Comparison of ENCODE assay signal across 9 mouse cellular contexts in the genomic region with DNA sequence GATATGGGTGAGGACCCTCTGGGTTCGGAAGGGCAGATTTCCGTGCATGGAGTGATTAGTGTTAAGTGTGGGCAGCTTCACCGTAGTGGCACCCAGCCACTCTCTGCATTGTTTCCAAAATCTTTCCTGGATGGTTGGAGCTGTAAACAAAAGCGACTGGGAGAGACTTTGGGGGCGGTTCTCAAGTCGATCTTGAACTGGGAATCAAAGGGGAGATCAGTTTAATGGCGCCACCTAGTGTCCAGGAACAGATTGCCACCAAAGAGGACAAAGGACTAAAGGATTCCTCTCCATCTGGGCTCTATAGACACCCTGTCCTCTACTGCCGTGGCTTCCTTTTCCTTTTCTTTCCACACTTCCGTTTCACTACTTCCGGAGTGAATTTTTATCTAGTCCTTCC. TPM values are rescaled to one million over a fixed set of nuclear protein-coding genes. Genes with fewer than 3 reads are reported as not detected.
DNase-seq lines count a peak whose midpoint lies in the region; ATAC-seq and TF ChIP-seq lines count a peak whose summit lies in the region.
"Had no signal": no experiment of that assay in that cellular context is flagged by ENCODE, and none has a peak within 500 bp of the region (broad histone marks: within the 10 kb centered on the region; RNA-seq: fewer than 3 reads in every experiment).

No protein-coding gene starts in this region.

- no peak overlapping the region for H3K4me2 ChIP-seq in CH12.LX (ENCODE audit: insufficient read depth, low read depth, poor library complexity, severe bottlenecking)
- H3K4me2 ChIP-seq in forebrain, embryonic 11.5 days (ENCODE audit: low read depth, low read length, severe bottlenecking): no peak overlapping the region
- H3K4me2 ChIP-seq in heart, embryonic 16.5 days (ENCODE audit: low read depth, low read length): peak overlapping the region; percentile 52
- H3K4me2 ChIP-seq in liver, embryonic 14.5 days (ENCODE audit: low read depth): peak overlapping the region; percentile 50
- H3K4me2 ChIP-seq in neural tube, embryonic 13.5 days: peak overlapping the region; percentile 47

- H3K4me3 ChIP-seq in CH12.LX (replicated peaks in 1 of 3; ENCODE audit: low read depth in 2 of 3, low read length in 2 of 3, poor library complexity in 1 of 3): no peak overlapping the region
- no peak overlapping the region for H3K4me3 ChIP-seq in forebrain, embryonic 11.5 days (ENCODE audit: low read depth, low read length)
- peak overlapping the region; percentile 6; the same call in 1 of the 2 replicates for H3K4me3 ChIP-seq in heart, embryonic 16.5 days (ENCODE audit: low read length)
- peak overlapping the region; percentile 15 to 24; a peak in 2 of 4 replicates for H3K4me3 ChIP-seq in liver, embryonic 14.5 days (ENCODE audit: insufficient read depth in 1 of 2, low read depth in 2 of 2, low read length in 2 of 2)
- no peak overlapping the region for H3K4me3 ChIP-seq in neural tube, embryonic 13.5 days

- no peak for TF ChIP-seq POLR2A in CH12.LX (IDR thresholded peaks at IDR 0.05; ENCODE audit: low read depth, low read length)

- peak; percentile 61 to 86 for TF ChIP-seq CTCF in CH12.LX (conservative IDR thresholded peaks at IDR 0.05 in 1 of 2, IDR thresholded peaks at IDR 0.05 in 1 of 2; ENCODE audit: low read depth in 2 of 2, low read length in 2 of 2)
- TF ChIP-seq CTCF in liver, embryonic 14.5 days (IDR thresholded peaks at IDR 0.05; ENCODE audit: low read depth): peak; percentile 87

- dilution Hi-C loops in CH12.LX (cut with MboI; ENCODE audit: extremely low pct_ligation_motif_present, extremely low pct_unique_long_range_greater_than_20kb, low sequenced_read_pairs): no loop called here

- peak; percentile 82 for TF ChIP-seq RAD21 in CH12.LX (IDR thresholded peaks at IDR 0.05; ENCODE audit: low read depth, low read length)

- in situ Hi-C loops in CH12.LX (cut with MboI; ENCODE audit: low pct_ligation_motif_present, low pct_unique_long_range_greater_than_20kb, low sequenced_read_pairs): loop anchor here (5.0 kb wide), 2 partner anchors 114 to 189 kb away; no protein-coding TSS in a partner anchor

- no peaks in the 10 kb centered on the region for H3K9me3 ChIP-seq in CH12.LX (replicated peaks; ENCODE audit: low read length)
- H3K9me3 ChIP-seq in forebrain, embryonic 11.5 days (ENCODE audit: control insufficient read depth, low read length): no peaks in the 10 kb centered on the region
- H3K9me3 ChIP-seq in heart, embryonic 16.5 days (replicated peaks; ENCODE audit: control insufficient read depth, low read length): no peaks in the 10 kb centered on the region
- H3K9me3 ChIP-seq in liver, embryonic 14.5 days (ENCODE audit: control insufficient read depth, low read length): no peaks in the 10 kb centered on the region
- H3K9me3 ChIP-seq in neural tube, embryonic 13.5 days: no peaks in the 10 kb centered on the region

- H3K36me3 ChIP-seq in CH12.LX (replicated peaks in 1 of 2; ENCODE audit: control insufficient read depth in 1 of 2, insufficient read depth in 1 of 2, low read length in 1 of 2): peaks cover 25 to 50% of the 10 kb centered on the region in 2 experiments
- peaks cover 14% of the 10 kb centered on the region; the same call in 1 of the 2 replicates for H3K36me3 ChIP-seq in forebrain, embryonic 11.5 days (ENCODE audit: control insufficient read depth, insufficient read depth, low read length)
- peaks cover 21% of the 10 kb centered on the region for H3K36me3 ChIP-seq in heart, embryonic 16.5 days (ENCODE audit: control insufficient read depth, insufficient read depth)
- peaks cover 26% of the 10 kb centered on the region for H3K36me3 ChIP-seq in liver, embryonic 14.5 days (replicated peaks; ENCODE audit: control insufficient read depth, insufficient read depth, low read depth)
- peaks cover 41% of the 10 kb centered on the region for H3K36me3 ChIP-seq in neural tube, embryonic 13.5 days

- ATAC-seq in forebrain, embryonic 11.5 days (replicated peaks; ENCODE audit: low FRiP score): peak; percentile 59; the same call in 1 of the 2 replicates
- peak; percentile 50 for ATAC-seq in heart, embryonic 16.5 days (replicated peaks; ENCODE audit: extremely low read depth, insufficient read depth, low FRiP score)
- peak; percentile 29; the same call in 1 of the 2 replicates for ATAC-seq in liver, embryonic 14.5 days (ENCODE audit: insufficient read depth)
- ATAC-seq in neural tube, embryonic 13.5 days (ENCODE audit: low read depth): peak; percentile 78

- peak; percentile 79 for DNase-seq in CH12.LX (ENCODE audit: extremely low read depth)
- peak; percentile 77 for DNase-seq in c-Kit-negative CD71-positive TER-119-positive erythroid progenitor cells, embryonic 14.5 days (ENCODE audit: low read depth, low spot score)
- peak; percentile 91 for DNase-seq in forebrain, embryonic 11.5 days (ENCODE audit: low spot score)
- DNase-seq in kidney, postnatal 25 days: peak; percentile 80 to 89
- peak; percentile 76 to 78 (median 77) for DNase-seq in liver, embryonic 14.5 days (ENCODE audit: low read depth in 3 of 3, low spot score in 3 of 3)
- DNase-seq in testis, postnatal 10 days (ENCODE audit: low spot score): peak; percentile 88

- H3K27me3 ChIP-seq in CH12.LX (replicated peaks): no peaks in the 10 kb centered on the region
- no peaks in the 10 kb centered on the region for H3K27me3 ChIP-seq in forebrain, embryonic 11.5 days (ENCODE audit: control insufficient read depth, insufficient read depth, low read length)
- no peaks in the 10 kb centered on the region for H3K27me3 ChIP-seq in heart, embryonic 16.5 days (ENCODE audit: control insufficient read depth, insufficient read depth, low read length)
- H3K27me3 ChIP-seq in liver, embryonic 14.5 days (ENCODE audit: control insufficient read depth, insufficient read depth, low read length): no peaks in the 10 kb centered on the region
- no peaks in the 10 kb centered on the region for H3K27me3 ChIP-seq in neural tube, embryonic 13.5 days

- peaks cover 0 to 3% of the 10 kb centered on the region in 2 experiments; a peak in 1 of 4 replicates for H3K4me1 ChIP-seq in CH12.LX (ENCODE audit: control insufficient read depth in 1 of 2, insufficient read depth in 2 of 2)
- H3K4me1 ChIP-seq in forebrain, embryonic 11.5 days (replicated peaks; ENCODE audit: control insufficient read depth, insufficient read depth, low read length): no peaks in the 10 kb centered on the region
- 0 out of 2 replicates have a peak, but pooled peaks cover 3% of the 10 kb centered on the region for H3K4me1 ChIP-seq in heart, embryonic 16.5 days (ENCODE audit: control insufficient read depth, insufficient read depth, low read length)
- H3K4me1 ChIP-seq in liver, embryonic 14.5 days (replicated peaks; ENCODE audit: control insufficient read depth in 2 of 2, insufficient read depth in 2 of 2, low read length in 1 of 2): peaks cover 7 to 18% of the 10 kb centered on the region in 2 experiments; a peak in 3 of 4 replicates
- H3K4me1 ChIP-seq in neural tube, embryonic 13.5 days (replicated peaks): peaks cover 4% of the 10 kb centered on the region; the same call in 1 of the 2 replicates

- no peak for TF ChIP-seq EP300 in CH12.LX (IDR thresholded peaks at IDR 0.05; ENCODE audit: low read length)
- no peak for TF ChIP-seq EP300 in liver, embryonic 14.5 days (IDR thresholded peaks at IDR 0.05; ENCODE audit: low read depth)

- H3K9ac ChIP-seq in CH12.LX (ENCODE audit: insufficient read depth, low read depth): no peak overlapping the region
- H3K9ac ChIP-seq in forebrain, embryonic 11.5 days (ENCODE audit: low read length): no peak overlapping the region; the same call in 1 of the 2 replicates
- peak overlapping the region; percentile 18 for H3K9ac ChIP-seq in heart, embryonic 16.5 days (ENCODE audit: low read length)
- no peak overlapping the region for H3K9ac ChIP-seq in liver, embryonic 14.5 days (replicated peaks)
- H3K9ac ChIP-seq in neural tube, embryonic 13.5 days: peak overlapping the region; percentile 58

- H3K79me2 ChIP-seq in CH12.LX (replicated peaks; ENCODE audit: control insufficient read depth, extremely low read depth, insufficient read depth, poor library complexity, severe bottlenecking): no peaks in the 10 kb centered on the region

- H3K27ac ChIP-seq in CH12.LX (ENCODE audit: insufficient read depth, low read depth): no peak overlapping the region
- H3K27ac ChIP-seq in forebrain, embryonic 11.5 days (ENCODE audit: low read depth, low read length): no peak overlapping the region
- H3K27ac ChIP-seq in heart, embryonic 16.5 days (ENCODE audit: low read length): no peak overlapping the region
- no peak overlapping the region for H3K27ac ChIP-seq in liver, embryonic 14.5 days
- no peak overlapping the region; the same call in 1 of the 2 replicates for H3K27ac ChIP-seq in neural tube, embryonic 13.5 days (replicated peaks)
- H3K27ac ChIP-seq: macrophage had no signal

- 14% methylated on average over 10 of the region's 10 CpGs for WGBS in forebrain, embryonic 11.5 days
- 11% methylated on average over 10 of the region's 10 CpGs for WGBS in heart, embryonic 16.5 days
- 8% methylated on average over 10 of the region's 10 CpGs for WGBS in liver, embryonic 14.5 days (ENCODE audit: insufficient replicate concordance)
- 9% methylated on average over 10 of the region's 10 CpGs for WGBS in neural tube, embryonic 13.5 days

TF ChIP-seq in CH12.LX, 34 proteins besides CTCF, POLR2A, EP300 and RAD21 (continues in another document):
- TF ChIP-seq E2F4 (IDR thresholded peaks at IDR 0.05; ENCODE audit: insufficient replicate concordance, low read depth, low read length) (no peak), SMC3 (IDR thresholded peaks at IDR 0.05; ENCODE audit: low read depth, low read length) (peak; percentile 82), TBP (conservative IDR thresholded peaks at IDR 0.05; ENCODE audit: low read depth, low read length) (no peak), ZC3H11A (IDR thresholded peaks at IDR 0.05; ENCODE audit: low read depth, low read length) (peak; percentile 10; the same call in 1 of the 2 replicates), ZNF384 (IDR thresholded peaks at IDR 0.05; ENCODE audit: low read depth, low read length) (no peak), USF1 (IDR thresholded peaks at IDR 0.05; ENCODE audit: low read depth, low read length) (no peak), JUN (IDR thresholded peaks at IDR 0.05; ENCODE audit: insufficient read depth, low read depth, low read length) (no peak), TCF12 (IDR thresholded peaks at IDR 0.05; ENCODE audit: low read depth, low read length) (no peak), JUND (conservative IDR thresholded peaks at IDR 0.05; ENCODE audit: low read depth, low read length) (no peak)

RNA-seq across cellular contexts. Expression of a gene that starts 11.6 kb away (rescaled TPM):
- total RNA-seq in CH12.LX (2012; rRNA removed): 110 and 134 TPM in 2 replicates
- 56.7 and 59.7 TPM in 2 replicates for total RNA-seq in CH12.LX (2014; rRNA removed)
- 345 and 353 TPM in 2 replicates for polyA plus RNA-seq in CH12.LX (2012; ENCODE audit: insufficient read length, low read depth)
- polyA plus RNA-seq in forebrain, embryonic 11.5 days (2014; fragmentation: Nextera tagmentation; extraction: Ambion mirVana): 298 and 300 TPM in 2 replicates
- 173 and 203 TPM in 2 replicates for polyA plus RNA-seq in heart, embryonic 16.5 days (2015; fragmentation: Nextera tagmentation; extraction: Ambion mirVana)
- 48.3 and 77.4 TPM in 2 replicates for polyA plus RNA-seq in liver, embryonic 14.5 days (2012; rRNA removed)
- polyA plus RNA-seq in liver, embryonic 14.5 days (2014; fragmentation: Nextera tagmentation; extraction: Ambion mirVana): 133 and 142 TPM in 2 replicates
- polyA plus RNA-seq in neural tube, embryonic 13.5 days (2015; fragmentation: Nextera tagmentation; extraction: Ambion mirVana): 259 and 285 TPM in 2 replicates

Comparison
In these comparisons a context has a peak if more than half of its experiments do, and no peak if none do; other contexts are left out.
1. H3K4me2 ChIP-seq: peak in heart, embryonic 16.5 days (single experiment), liver, embryonic 14.5 days (single experiment) and neural tube, embryonic 13.5 days (single experiment); none in CH12.LX (single experiment) and forebrain, embryonic 11.5 days (single experiment).
2. H3K4me3 ChIP-seq: peak in heart, embryonic 16.5 days (single experiment) and liver, embryonic 14.5 days (2 of 2); none in CH12.LX (0 of 3), forebrain, embryonic 11.5 days (single experiment) and neural tube, embryonic 13.5 days (single experiment).
3. H3K9ac ChIP-seq: peak in heart, embryonic 16.5 days (single experiment) and neural tube, embryonic 13.5 days (single experiment); none in CH12.LX (single experiment), forebrain, embryonic 11.5 days (single experiment) and liver, embryonic 14.5 days (single experiment).
4. Peak in every context shown above with its lines, with median percentiles within 50 percentile points of each other: DNase-seq and ATAC-seq.